Mouse (Mus musculus): ENCODE results near the gene Acot7. TPM values are rescaled to one million over a fixed set of nuclear protein-coding genes. Genes with fewer than 3 reads are reported as not detected.

Gene Acot7
- total and polyA plus RNA-seq, 2 experiments: 9.3 to 18.4 TPM

GRCm38 (mm10) chr4:152264867-152265568, 87.1 kb downstream of the Acot7 start:
- Histone ChIP-seq H3K27ac (replicated peaks; ENCODE audit: insufficient read depth, low read depth, low read length) (no peak overlapping the region), H3K4me1 (ENCODE audit: control insufficient read depth, insufficient read depth, low read length) (peaks cover 7% of the 10 kb centered on the region), H3K79me2 (ENCODE audit: control insufficient read depth, insufficient read depth, low read length) (no peaks in the 10 kb centered on the region), H3K27me3 (ENCODE audit: control insufficient read depth, insufficient read depth, low read length) (no peaks in the 10 kb centered on the region), H3K4me3 (ENCODE audit: insufficient read depth, low read depth, low read length) (no peak overlapping the region), H3K9ac (ENCODE audit: low read depth, low read length) (no peak overlapping the region), H3K36me3 (ENCODE audit: control insufficient read depth, insufficient read depth, low read length) (no peaks in the 10 kb centered on the region)
- TF ChIP-seq POLR2A (IDR thresholded peaks at IDR 0.05; ENCODE audit: extremely low read depth, insufficient read depth, low read length): no peak
- TF ChIP-seq CTCF (IDR thresholded peaks at IDR 0.05; ENCODE audit: low read depth, low read length): peak; percentile 47; the same call in 1 of the 2 replicates
- DNase-seq (ENCODE audit: extremely low read depth, low read depth, low spot score): no peak
- 53% methylated on average over 9 of the region's 9 CpGs for WGBS

GRCm38 (mm10) chr4:152265791-152266190, 87.9 kb downstream of the Acot7 start:
- WGBS: 78% methylated on average over 5 of the region's 5 CpGs
- TF ChIP-seq POLR2A (IDR thresholded peaks at IDR 0.05; ENCODE audit: extremely low read depth, insufficient read depth, low read length) (no peak), CTCF (IDR thresholded peaks at IDR 0.05; ENCODE audit: low read depth, low read length) (no peak)
- Histone ChIP-seq H3K79me2 (ENCODE audit: control insufficient read depth, insufficient read depth, low read length) (no peaks in the 10 kb centered on the region), H3K9ac (ENCODE audit: low read depth, low read length) (no peak overlapping the region), H3K4me1 (ENCODE audit: control insufficient read depth, insufficient read depth, low read length) (peaks cover 7% of the 10 kb centered on the region), H3K27ac (replicated peaks; ENCODE audit: insufficient read depth, low read depth, low read length) (no peak overlapping the region), H3K27me3 (ENCODE audit: control insufficient read depth, insufficient read depth, low read length) (no peaks in the 10 kb centered on the region), H3K36me3 (ENCODE audit: control insufficient read depth, insufficient read depth, low read length) (no peaks in the 10 kb centered on the region), H3K4me3 (ENCODE audit: insufficient read depth, low read depth, low read length) (no peak overlapping the region)
- DNase-seq (ENCODE audit: extremely low read depth, low read depth, low spot score): no peak

- no peak for TF ChIP-seq POLR2A (IDR thresholded peaks at IDR 0.05; ENCODE audit: extremely low read depth, insufficient read depth, low read length)
- TF ChIP-seq CTCF (IDR thresholded peaks at IDR 0.05; ENCODE audit: low read depth, low read length): no peak
- Histone ChIP-seq H3K27me3 (ENCODE audit: control insufficient read depth, insufficient read depth, low read length) (no peaks in the 10 kb centered on the region), H3K4me3 (ENCODE audit: insufficient read depth, low read depth, low read length) (no peak overlapping the region), H3K79me2 (ENCODE audit: control insufficient read depth, insufficient read depth, low read length) (no peaks in the 10 kb centered on the region), H3K9ac (ENCODE audit: low read depth, low read length) (no peak overlapping the region), H3K27ac (replicated peaks; ENCODE audit: insufficient read depth, low read depth, low read length) (no peak overlapping the region), H3K4me1 (ENCODE audit: control insufficient read depth, insufficient read depth, low read length) (peaks cover 7% of the 10 kb centered on the region), H3K36me3 (ENCODE audit: control insufficient read depth, insufficient read depth, low read length) (no peaks in the 10 kb centered on the region)
- no peak for DNase-seq (ENCODE audit: extremely low read depth, low read depth, low spot score)
- 77% methylated on average over 10 of the region's 10 CpGs for WGBS
Observed at GRCm38 (mm10) chr4:152266236-152266895, 88.4 kb downstream of the Acot7 start.

- Histone ChIP-seq H3K27me3 (ENCODE audit: control insufficient read depth, insufficient read depth, low read length) (no peaks in the 10 kb centered on the region), H3K27ac (replicated peaks; ENCODE audit: insufficient read depth, low read depth, low read length) (no peak overlapping the region), H3K4me3 (ENCODE audit: insufficient read depth, low read depth, low read length) (no peak overlapping the region), H3K9ac (ENCODE audit: low read depth, low read length) (no peak overlapping the region), H3K79me2 (ENCODE audit: control insufficient read depth, insufficient read depth, low read length) (no peaks in the 10 kb centered on the region), H3K36me3 (ENCODE audit: control insufficient read depth, insufficient read depth, low read length) (no peaks in the 10 kb centered on the region), H3K4me1 (ENCODE audit: control insufficient read depth, insufficient read depth, low read length) (peaks cover 7% of the 10 kb centered on the region)
- 80% methylated on average over 13 of the region's 13 CpGs for WGBS
- no peak for TF ChIP-seq POLR2A (IDR thresholded peaks at IDR 0.05; ENCODE audit: extremely low read depth, insufficient read depth, low read length)
- TF ChIP-seq CTCF (IDR thresholded peaks at IDR 0.05; ENCODE audit: low read depth, low read length): no peak
- DNase-seq (ENCODE audit: extremely low read depth, low read depth, low spot score): no peak
Observed at GRCm38 (mm10) chr4:152267748-152268369, 89.9 kb downstream of the Acot7 start.

GRCm38 (mm10) chr4:152269967-152270366, 92.0 kb downstream of the Acot7 start:
- Histone ChIP-seq H3K9ac (ENCODE audit: low read depth, low read length) (no peak overlapping the region), H3K4me3 (ENCODE audit: insufficient read depth, low read depth, low read length) (no peak overlapping the region), H3K27me3 (ENCODE audit: control insufficient read depth, insufficient read depth, low read length) (no peaks in the 10 kb centered on the region), H3K27ac (replicated peaks; ENCODE audit: insufficient read depth, low read depth, low read length) (no peak overlapping the region), H3K36me3 (ENCODE audit: control insufficient read depth, insufficient read depth, low read length) (no peaks in the 10 kb centered on the region), H3K4me1 (ENCODE audit: control insufficient read depth, insufficient read depth, low read length) (no peaks in the 10 kb centered on the region), H3K79me2 (ENCODE audit: control insufficient read depth, insufficient read depth, low read length) (no peaks in the 10 kb centered on the region)
- DNase-seq (ENCODE audit: extremely low read depth, low read depth, low spot score): no peak
- TF ChIP-seq POLR2A (IDR thresholded peaks at IDR 0.05; ENCODE audit: extremely low read depth, insufficient read depth, low read length) (no peak), CTCF (IDR thresholded peaks at IDR 0.05; ENCODE audit: low read depth, low read length) (no peak)
- 94% methylated on average over 13 of the region's 13 CpGs for WGBS
